Mouse (Mus musculus) lung, adult 10 weeks (tissue): Measurements from ENCODE around the gene Zfp93. TPM values are rescaled to one million over a fixed set of nuclear protein-coding genes. Genes with fewer than 3 reads are reported as not detected.

Experiments used
- polyA plus RNA-seq: library from polyadenylated mRNA; stranded (reverse); fragments of 350-450 nt; fragmentation: Illumina TruSeq; extraction: RNeasy Lipid Tissue Mini Kit (QIAGEN cat#74804); gene quantifications from one replicate; pipeline ENCODE4 v1.2.3, GENCODE M21; 2014; ENCODE audit warnings: low read depth, low replicate concordance; ENCODE audit not compliant: insufficient read depth

Zfp93 gene
- 2.4 TPM for polyA plus RNA-seq

DNA sequence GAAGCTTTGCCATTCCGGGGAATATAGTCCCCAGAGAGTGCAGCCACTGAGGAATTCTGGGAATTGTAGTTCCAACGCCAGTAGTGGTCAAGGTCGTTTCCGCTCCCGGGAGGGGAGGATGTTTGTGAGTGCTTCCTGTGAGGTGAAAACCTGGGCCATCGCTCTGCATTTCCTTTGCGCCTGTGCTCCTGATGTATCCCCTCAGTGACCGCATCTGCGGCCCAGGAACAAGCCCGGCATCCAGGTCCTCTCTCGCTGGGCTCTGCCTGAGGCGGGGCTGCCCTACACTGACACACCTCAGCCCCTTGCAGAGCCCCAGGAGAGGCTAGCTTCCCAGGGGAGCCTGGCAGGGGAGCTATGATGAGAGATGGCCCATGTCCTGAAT, at the start of gene Zfp93:
Zfp93 (plus strand) TSS at position 133 of the 385 bp plus-strand sequence.

DNA sequence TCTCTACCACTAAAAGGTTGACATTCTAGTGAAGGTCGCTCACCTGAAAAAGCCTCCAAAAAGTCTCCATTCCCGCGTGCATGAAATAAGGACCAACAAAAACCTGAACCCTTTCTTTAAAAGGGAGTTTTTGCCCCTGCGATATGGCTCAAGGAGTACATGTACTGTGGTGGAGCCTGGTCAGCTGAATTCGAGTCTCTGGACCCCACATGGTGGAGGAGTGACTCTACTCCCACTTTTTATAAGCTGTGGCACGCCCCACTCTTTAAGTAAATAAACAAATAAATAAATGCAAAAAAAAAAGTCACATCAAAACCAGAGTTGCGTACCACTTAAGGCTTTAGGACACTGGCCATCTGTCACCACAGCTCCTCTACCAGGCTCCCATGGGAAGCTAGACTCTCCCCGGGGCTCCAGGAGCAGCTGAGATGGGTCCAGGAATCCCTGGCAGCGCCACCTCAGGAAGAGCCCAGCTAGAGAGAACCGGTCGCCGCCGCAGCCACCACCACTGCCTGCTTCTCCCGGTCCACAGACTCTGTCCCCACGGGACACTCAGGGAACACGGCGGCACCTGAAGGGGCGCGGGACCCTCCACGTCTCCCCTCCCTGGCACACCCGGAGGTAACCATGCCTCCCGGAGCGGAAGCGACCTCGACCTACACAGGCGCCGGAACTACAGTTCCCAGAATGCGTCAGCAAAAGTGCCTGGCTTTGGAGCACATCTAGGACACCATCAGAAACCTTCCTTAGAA, 33.0 kb upstream of the Zfp93 start, which contains the start of gene Zfp109:
Zfp109 (minus strand) TSS at position 521 of the 752 bp plus-strand sequence.

DNA sequence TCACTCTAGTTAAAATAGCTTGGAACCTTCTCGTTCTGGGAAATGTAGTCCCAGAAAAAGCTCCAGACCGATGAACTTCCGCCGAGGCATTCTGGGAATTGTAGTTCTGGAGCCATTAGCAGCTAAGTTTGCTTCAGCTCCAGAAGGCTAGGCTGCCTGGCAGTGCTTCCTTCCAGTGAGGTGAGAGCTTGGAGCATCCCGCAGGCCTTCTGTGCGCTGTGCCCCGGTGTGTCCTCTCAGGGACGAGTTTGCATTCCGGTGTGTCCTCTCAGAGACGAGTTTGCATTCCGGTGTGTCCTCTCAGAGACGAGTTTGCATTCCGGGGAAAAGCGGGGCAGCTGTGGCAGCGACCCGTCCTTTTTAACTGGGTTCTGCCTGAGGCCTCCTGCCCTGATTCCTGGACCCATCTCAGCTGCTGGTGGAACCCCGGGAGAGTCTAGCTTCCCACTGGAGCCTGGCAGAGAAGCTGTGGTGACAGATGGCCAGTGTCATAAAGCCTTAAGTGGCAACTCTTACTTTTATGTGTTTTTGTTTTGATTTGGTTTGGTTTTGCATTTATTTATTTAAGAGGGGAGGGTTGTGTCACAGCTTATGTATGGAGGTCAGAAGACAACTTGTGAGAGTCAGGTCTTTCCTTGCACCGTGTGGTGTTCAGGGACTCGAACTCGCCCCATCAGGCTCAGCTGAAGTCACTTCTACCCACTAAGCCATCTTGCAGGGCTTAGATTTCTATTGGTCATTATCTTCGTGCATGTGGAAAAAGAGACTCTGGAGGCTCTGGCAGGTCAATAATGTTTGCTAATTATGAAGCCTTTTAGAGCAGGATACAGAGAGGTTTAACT, 15.4 kb upstream of the Zfp93 start, which contains the start of gene Zfp108:
Zfp108 (plus strand) TSS at position 162 of the 842 bp plus-strand sequence.

DNA sequence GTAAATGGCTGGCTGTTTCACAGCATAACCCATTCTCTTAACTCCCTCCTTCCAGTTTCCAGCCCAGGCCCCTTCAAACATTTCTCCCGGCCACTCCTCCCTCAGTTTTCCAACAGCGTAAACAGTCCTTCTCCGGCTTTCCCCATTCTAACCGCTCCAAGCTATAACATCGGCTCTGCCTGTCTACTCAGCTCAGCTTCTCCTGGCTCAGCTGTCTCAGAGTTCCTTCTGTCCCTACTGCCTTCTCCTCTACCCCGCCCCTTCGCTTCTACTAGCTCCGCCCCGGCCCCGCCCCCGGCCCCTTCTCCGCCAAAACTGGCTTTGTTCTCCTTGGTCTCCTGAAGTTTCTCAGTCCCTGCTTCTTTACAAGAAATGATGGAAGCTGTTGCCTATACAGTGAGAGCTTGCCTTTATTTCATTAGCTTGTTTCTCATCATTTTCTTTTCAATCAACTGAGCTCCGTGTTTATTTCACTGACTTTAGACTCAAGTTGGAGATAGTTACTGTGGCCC, 30.6 kb downstream of the Zfp93 start, which contains the start of gene Zfp61:
Zfp61 (minus strand) TSS at position 462 of the 512 bp plus-strand sequence.

DNA sequence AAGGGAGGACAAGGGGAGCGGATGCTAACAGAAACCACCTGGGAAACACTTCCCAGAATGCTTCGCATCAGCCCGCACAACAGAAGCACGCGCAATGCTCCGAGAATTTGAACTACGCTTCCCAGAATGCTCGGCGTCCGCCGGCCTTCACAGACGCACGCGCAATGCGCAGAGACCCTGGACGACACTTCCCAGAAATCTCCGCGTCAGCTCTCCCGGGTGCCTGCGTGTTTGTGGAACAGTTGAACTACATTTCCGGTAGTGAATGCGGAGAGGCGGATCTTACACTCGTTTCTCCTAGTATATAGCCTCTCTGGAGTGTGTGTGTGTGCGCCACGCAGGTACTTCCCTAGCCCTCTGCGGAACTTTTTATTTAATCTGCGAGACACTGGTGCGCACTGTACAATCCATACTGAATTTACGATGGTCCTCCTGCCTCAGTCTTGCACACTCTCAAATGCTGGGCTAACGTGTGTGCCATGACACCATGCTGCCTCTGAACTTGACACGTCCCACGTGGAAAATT, 46.4 kb downstream of the Zfp93 start, which contains the start of gene Zfp94:
Zfp94 (minus strand) TSS at position 100 of the 526 bp plus-strand sequence.

Other genes with a start within 250 kb of the Zfp93 start
- gene Vmn1r183, start 217.2 kb upstream of the Zfp93 start, polyA plus RNA-seq = not detected
- gene Zfp180, start 188.5 kb upstream of the Zfp93 start, polyA plus RNA-seq = 12.8 TPM
- 0.94 TPM for gene Zfp112, start 158.1 kb upstream of the Zfp93 start, polyA plus RNA-seq
- gene Zfp235, start 136.3 kb upstream of the Zfp93 start, polyA plus RNA-seq = 4.7 TPM
- 0.18 TPM for gene Zfp114, start 95.4 kb upstream of the Zfp93 start, polyA plus RNA-seq
- gene Zfp111, start 59.0 kb upstream of the Zfp93 start, polyA plus RNA-seq = 2.8 TPM
- 0.72 TPM for gene Zfp109, start 32.9 kb upstream of the Zfp93 start, polyA plus RNA-seq
- 1.1 TPM for gene Zfp108, start 15.6 kb upstream of the Zfp93 start, polyA plus RNA-seq
- 6.0 TPM for gene Zfp61, start 30.8 kb downstream of the Zfp93 start, polyA plus RNA-seq
- 5.2 TPM for gene Zfp94, start 46.2 kb downstream of the Zfp93 start, polyA plus RNA-seq
- gene Tescl, start 63.5 kb downstream of the Zfp93 start, polyA plus RNA-seq = not detected
- not detected for gene Lypd5, start 78.8 kb downstream of the Zfp93 start, polyA plus RNA-seq
- 4.4 TPM for gene Kcnn4, start 99.8 kb downstream of the Zfp93 start, polyA plus RNA-seq
- gene Smg9, start 129.2 kb downstream of the Zfp93 start, polyA plus RNA-seq = 13.7 TPM
- gene Irgc1, start 181.9 kb downstream of the Zfp93 start, polyA plus RNA-seq = 0.29 TPM
- gene Plaur, start 192.1 kb downstream of the Zfp93 start, polyA plus RNA-seq = 48.8 TPM
- 8.8 TPM for gene Cadm4, start 211.6 kb downstream of the Zfp93 start, polyA plus RNA-seq
- gene Zfp428, start 236.6 kb downstream of the Zfp93 start, polyA plus RNA-seq = 2.8 TPM
- gene AC161166.1, start 242.0 kb downstream of the Zfp93 start, polyA plus RNA-seq = not detected